Mouse (Mus musculus): Measurements from ENCODE around the gene Gbgt1.

- TF ChIP-seq CTCF (IDR thresholded peaks at IDR 0.05; ENCODE audit: borderline replicate concordance, control insufficient read depth, extremely low read depth, insufficient read depth, low read length, poor library complexity) (peak; percentile 62; the same call in 1 of the 2 replicates), POLR2A (IDR thresholded peaks at IDR 0.05; ENCODE audit: control insufficient read depth, extremely low read depth, insufficient read depth, low read length, poor library complexity) (no peak)
Measured at GRCm38 (mm10) chr2:28514489-28514888, 17.8 kb downstream of the Gbgt1 start.

All from thymus, adult 2 months (tissue).